28 mouse cellular contexts compared by ENCODE assay signal in the genomic region with DNA sequence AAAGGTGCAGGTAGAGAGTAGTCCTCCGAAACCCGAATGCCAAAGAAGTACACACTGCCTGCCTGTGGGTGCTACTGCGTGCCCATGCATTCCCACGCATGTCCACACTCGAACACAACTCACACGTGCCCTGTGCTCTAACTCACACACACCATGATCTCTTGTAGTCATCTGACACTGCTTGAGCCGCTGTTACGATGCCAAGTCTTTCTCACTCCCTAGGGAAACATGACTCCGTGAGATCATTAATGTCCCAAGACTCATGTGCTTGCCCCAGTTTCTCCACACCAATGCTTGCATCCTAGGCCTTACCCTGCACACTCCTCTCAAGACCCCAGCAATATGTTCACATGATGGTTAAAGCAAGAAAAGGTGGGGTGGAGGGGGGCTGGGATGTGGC.
A peak's percentile ranks its signal among the peaks of the same experiment; 100 is the strongest.
DNase-seq lines count a peak whose midpoint lies in the region; ATAC-seq and TF ChIP-seq lines count a peak whose summit lies in the region.
"Had no signal": no experiment of that assay in that cellular context is flagged by ENCODE, and none has a peak within 500 bp of the region (broad histone marks: within the 10 kb centered on the region; RNA-seq: fewer than 3 reads in every experiment).

No protein-coding gene starts in this region.

- DNase-seq in gastrocnemius, adult 18-20 months (ENCODE audit: low spot score) = peak; percentile 72
- DNase-seq in gastrocnemius, postnatal 4 days (ENCODE audit: low spot score in 2 of 2) = no peak
- DNase-seq in gastrocnemius, adult 8-10 months (ENCODE audit: low spot score in 2 of 2) = peak; percentile 25 to 51
- no peak for DNase-seq in gastrocnemius, postnatal 25 days
- DNase-seq in kidney, postnatal 0 days (ENCODE audit: low spot score) = peak; percentile 34
- DNase-seq in kidney, postnatal 36 days = no peak
- DNase-seq in adipocyte (ENCODE audit: low spot score) = peak; percentile 18
- DNase-seq: adrenal gland, adult 2 months; adrenal gland, postnatal 10 days; adrenal gland, postnatal 25 days; cerebellum, adult 11 months; cerebellum, adult 18-20 months; cerebellum, adult 8-10 months; cerebellum, adult 9-11 months; cerebellum, postnatal 14 days; cerebellum, postnatal 36 days; embryo, embryonic 11 days had no signal

- no peak overlapping the region for H3K4me3 ChIP-seq in kidney, postnatal 0 days (replicated peaks; ENCODE audit: low read depth, low read length)
- no peak overlapping the region for H3K4me3 ChIP-seq in forebrain, embryonic 13.5 days
- H3K4me3 ChIP-seq: embryonic facial prominence, embryonic 13.5 days; embryonic facial prominence, embryonic 15.5 days; erythroblast, embryonic 14.5 days; forebrain, embryonic 10.5 days; forebrain, embryonic 12.5 days; forebrain, embryonic 15.5 days had no signal

- no peak for TF ChIP-seq CTCF in kidney, postnatal 0 days (IDR thresholded peaks at IDR 0.05; ENCODE audit: low read depth)

- H3K4me1 ChIP-seq in kidney, postnatal 0 days (replicated peaks; ENCODE audit: insufficient read depth, low read length) = peaks cover 16% of the 10 kb centered on the region
- H3K4me1 ChIP-seq in forebrain, embryonic 13.5 days = no peaks in the 10 kb centered on the region
- H3K4me1 ChIP-seq: forebrain, embryonic 15.5 days had no signal

- H3K9ac ChIP-seq in kidney, postnatal 0 days (ENCODE audit: low read depth, low read length) = no peak overlapping the region
- H3K9ac ChIP-seq in forebrain, embryonic 13.5 days = no peak overlapping the region
- H3K9ac ChIP-seq: embryonic facial prominence, embryonic 13.5 days; embryonic facial prominence, embryonic 15.5 days; forebrain, embryonic 12.5 days; forebrain, embryonic 15.5 days had no signal

- no peak overlapping the region for H3K27ac ChIP-seq in kidney, postnatal 0 days
- no peak overlapping the region for H3K27ac ChIP-seq in forebrain, embryonic 13.5 days
- H3K27ac ChIP-seq: embryonic facial prominence, embryonic 13.5 days; embryonic facial prominence, embryonic 15.5 days; forebrain, embryonic 10.5 days; forebrain, embryonic 12.5 days; forebrain, embryonic 15.5 days had no signal

- no peak for ATAC-seq in kidney, postnatal 0 days (replicated peaks; ENCODE audit: low FRiP score, low read depth)
- ATAC-seq in forebrain, embryonic 13.5 days = no peak
- ATAC-seq: activated CD4-positive, CD25-positive, alpha-beta regulatory T cell, adult 4 months; CD4-positive, CD25-positive, alpha-beta regulatory T cell, adult 4 months; forebrain, embryonic 15.5 days; Patski had no signal

- no peaks in the 10 kb centered on the region for H3K36me3 ChIP-seq in kidney, postnatal 0 days (ENCODE audit: insufficient read depth, low read length)
- H3K36me3 ChIP-seq in forebrain, embryonic 13.5 days (ENCODE audit: poor library complexity, severe bottlenecking) = no peaks in the 10 kb centered on the region
- H3K36me3 ChIP-seq: embryonic facial prominence, embryonic 13.5 days; embryonic facial prominence, embryonic 15.5 days; forebrain, embryonic 10.5 days; forebrain, embryonic 12.5 days; forebrain, embryonic 15.5 days; G1E had no signal

- H3K27me3 ChIP-seq in kidney, postnatal 0 days (ENCODE audit: insufficient read depth, low read length) = no peaks in the 10 kb centered on the region
- H3K27me3 ChIP-seq in forebrain, embryonic 13.5 days = no peaks in the 10 kb centered on the region
- H3K27me3 ChIP-seq: embryonic facial prominence, embryonic 13.5 days; embryonic facial prominence, embryonic 15.5 days; forebrain, embryonic 12.5 days; forebrain, embryonic 15.5 days; Patski had no signal

- no peaks in the 10 kb centered on the region for H3K9me3 ChIP-seq in kidney, postnatal 0 days (replicated peaks; ENCODE audit: low read length)
- no peaks in the 10 kb centered on the region for H3K9me3 ChIP-seq in forebrain, embryonic 13.5 days (replicated peaks)
- H3K9me3 ChIP-seq: embryonic facial prominence, embryonic 13.5 days; embryonic facial prominence, embryonic 15.5 days; forebrain, embryonic 10.5 days; forebrain, embryonic 12.5 days; forebrain, embryonic 15.5 days; G1E had no signal

- H3K4me2 ChIP-seq in kidney, postnatal 0 days (ENCODE audit: low read length) = no peak overlapping the region
- no peak overlapping the region for H3K4me2 ChIP-seq in forebrain, embryonic 13.5 days
- H3K4me2 ChIP-seq: embryonic facial prominence, embryonic 13.5 days; embryonic facial prominence, embryonic 15.5 days; forebrain, embryonic 12.5 days; forebrain, embryonic 15.5 days had no signal

- WGBS in kidney, postnatal 0 days = 54% methylated on average over 9 of the region's 9 CpGs
- 91% methylated on average over 9 of the region's 9 CpGs for WGBS in forebrain, embryonic 13.5 days

Comparison
In these comparisons a context has a peak if more than half of its experiments do, and no peak if none do; other contexts are left out.
1. DNase-seq: peak in gastrocnemius, adult 18-20 months (single experiment), gastrocnemius, adult 8-10 months (2 of 2), kidney, postnatal 0 days (single experiment) and adipocyte (single experiment); none in gastrocnemius, postnatal 4 days (0 of 2), gastrocnemius, postnatal 25 days (single experiment) and kidney, postnatal 36 days (0 of 2).